Mouse (Mus musculus): ENCODE data around the gene Raf1. TPM values are rescaled to one million over a fixed set of nuclear protein-coding genes. Genes with fewer than 3 reads are reported as not detected.

The Raf1 gene
- polyA plus RNA-seq, 1 experiment from 2014 or later, result 67.4 TPM

- H3K4me2 ChIP-seq (ENCODE audit: low read length), result no peak overlapping the region
- H3K4me1 ChIP-seq (replicated peaks; ENCODE audit: insufficient read depth, low read length), result no peaks in the 10 kb centered on the region
- DNase-seq (ENCODE audit: low spot score) (no peak), ATAC-seq (replicated peaks; ENCODE audit: low FRiP score, low read depth) (no peak)
- no peaks in the 10 kb centered on the region for H3K36me3 ChIP-seq (ENCODE audit: insufficient read depth, low read length)
- no peak for TF ChIP-seq CTCF (IDR thresholded peaks at IDR 0.05; ENCODE audit: low read depth)
- 73% methylated on average over 11 of the region's 11 CpGs for WGBS
- H3K4me3 ChIP-seq (replicated peaks; ENCODE audit: low read depth, low read length), result no peak overlapping the region
- H3K27ac ChIP-seq, result no peak overlapping the region
- no peak overlapping the region for H3K9ac ChIP-seq (ENCODE audit: low read depth, low read length)
- H3K27me3 ChIP-seq (ENCODE audit: insufficient read depth, low read length), result no peaks in the 10 kb centered on the region
- 0 out of 2 replicates have a peak, but pooled peaks cover 4% of the 10 kb centered on the region for H3K9me3 ChIP-seq (replicated peaks; ENCODE audit: low read length)
These were observed 8.6 kb upstream of the Raf1 start for GRCm38 (mm10) chr6:115684851-115685646.

- no peaks in the 10 kb centered on the region for H3K36me3 ChIP-seq (ENCODE audit: insufficient read depth, low read length)
- WGBS, result 95% methylated on average over 2 of the region's 2 CpGs
- H3K4me3 ChIP-seq (replicated peaks; ENCODE audit: low read depth, low read length), result no peak overlapping the region
- no peak overlapping the region for H3K27ac ChIP-seq
- 0 out of 2 replicates have a peak, but pooled peaks cover 4% of the 10 kb centered on the region for H3K9me3 ChIP-seq (replicated peaks; ENCODE audit: low read length)
- no peaks in the 10 kb centered on the region for H3K4me1 ChIP-seq (replicated peaks; ENCODE audit: insufficient read depth, low read length)
- TF ChIP-seq CTCF (IDR thresholded peaks at IDR 0.05; ENCODE audit: low read depth), result no peak
- no peak overlapping the region for H3K9ac ChIP-seq (ENCODE audit: low read depth, low read length)
- DNase-seq (ENCODE audit: low spot score), result no peak
- no peak overlapping the region for H3K4me2 ChIP-seq (ENCODE audit: low read length)
- H3K27me3 ChIP-seq (ENCODE audit: insufficient read depth, low read length), result no peaks in the 10 kb centered on the region
- ATAC-seq (replicated peaks; ENCODE audit: low FRiP score, low read depth), result no peak
These were observed 7.8 kb upstream of the Raf1 start for GRCm38 (mm10) chr6:115684271-115684670.

- ATAC-seq (replicated peaks; ENCODE audit: low FRiP score, low read depth), result no peak
- DNase-seq (ENCODE audit: low spot score), result no peak
- no peak overlapping the region for H3K4me3 ChIP-seq (replicated peaks; ENCODE audit: low read depth, low read length)
- H3K27me3 ChIP-seq (ENCODE audit: insufficient read depth, low read length), result no peaks in the 10 kb centered on the region
- no peaks in the 10 kb centered on the region for H3K9me3 ChIP-seq (replicated peaks; ENCODE audit: low read length)
- WGBS, result 75% methylated on average over 4 of the region's 4 CpGs
- H3K36me3 ChIP-seq (ENCODE audit: insufficient read depth, low read length), result no peaks in the 10 kb centered on the region
- no peak overlapping the region for H3K9ac ChIP-seq (ENCODE audit: low read depth, low read length)
- no peak overlapping the region for H3K4me2 ChIP-seq (ENCODE audit: low read length)
- H3K27ac ChIP-seq, result no peak overlapping the region
- H3K4me1 ChIP-seq (replicated peaks; ENCODE audit: insufficient read depth, low read length), result no peaks in the 10 kb centered on the region
- no peak for TF ChIP-seq CTCF (IDR thresholded peaks at IDR 0.05; ENCODE audit: low read depth)
These were observed 4.6 kb upstream of the Raf1 start for GRCm38 (mm10) chr6:115681066-115681465.

DNA sequence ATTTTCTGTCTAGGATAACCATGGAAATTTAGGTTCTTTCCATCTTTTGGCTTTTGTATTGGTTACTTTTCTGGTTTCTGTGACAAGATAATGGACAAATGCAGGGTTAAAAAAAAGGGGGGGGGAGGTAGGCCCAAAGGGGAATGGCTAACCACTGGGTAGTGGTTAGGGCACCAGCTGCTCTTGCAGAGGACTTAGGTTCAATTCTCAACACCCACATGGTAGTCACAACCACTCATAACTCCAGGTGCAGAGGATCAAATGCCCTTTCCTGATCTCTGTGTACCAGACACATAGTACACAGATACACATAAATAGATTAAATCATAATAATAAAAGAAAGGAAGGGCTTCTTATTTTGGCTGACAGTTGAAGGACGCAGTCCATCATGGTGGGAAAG is 1.6 kb upstream of the Raf1 start:
- Histone ChIP-seq H3K36me3 (ENCODE audit: insufficient read depth, low read length) (no peaks in the 10 kb centered on the region), H3K9ac (ENCODE audit: low read depth, low read length) (no peak overlapping the region), H3K27me3 (ENCODE audit: insufficient read depth, low read length) (no peaks in the 10 kb centered on the region), H3K27ac (no peak overlapping the region), H3K4me2 (ENCODE audit: low read length) (no peak overlapping the region), H3K4me3 (replicated peaks; ENCODE audit: low read depth, low read length) (no peak overlapping the region), H3K9me3 (replicated peaks; ENCODE audit: low read length) (no peaks in the 10 kb centered on the region), H3K4me1 (replicated peaks; ENCODE audit: insufficient read depth, low read length) (peaks cover 9% of the 10 kb centered on the region)
- ATAC-seq (replicated peaks; ENCODE audit: low FRiP score, low read depth) (no peak), DNase-seq (ENCODE audit: low spot score) (no peak)
- TF ChIP-seq CTCF (IDR thresholded peaks at IDR 0.05; ENCODE audit: low read depth), result no peak
- WGBS, result 94% methylated on average over 1 of the region's 1 CpGs

- Histone ChIP-seq H3K9me3 (replicated peaks; ENCODE audit: low read length) (no peaks in the 10 kb centered on the region), H3K4me1 (replicated peaks; ENCODE audit: insufficient read depth, low read length) (peaks cover 9% of the 10 kb centered on the region), H3K27ac (peak overlapping the region; percentile 99; the same call in 1 of the 2 replicates), H3K9ac (ENCODE audit: low read depth, low read length) (no peak overlapping the region; the same call in 1 of the 2 replicates), H3K27me3 (ENCODE audit: insufficient read depth, low read length) (no peaks in the 10 kb centered on the region), H3K36me3 (ENCODE audit: insufficient read depth, low read length) (no peaks in the 10 kb centered on the region), H3K4me2 (ENCODE audit: low read length) (peak overlapping the region; percentile 90), H3K4me3 (replicated peaks; ENCODE audit: low read depth, low read length) (peak overlapping the region; percentile 99; the same call in 1 of the 2 replicates)
- 96% methylated on average over 7 of the region's 7 CpGs for WGBS
- TF ChIP-seq CTCF (IDR thresholded peaks at IDR 0.05; ENCODE audit: low read depth), result no peak
- DNase-seq (ENCODE audit: low spot score), result no peak
- ATAC-seq (replicated peaks; ENCODE audit: low FRiP score, low read depth), result no peak
These were observed 1.0 kb upstream of the Raf1 start for GRCm38 (mm10) chr6:115677441-115677840.

DNA sequence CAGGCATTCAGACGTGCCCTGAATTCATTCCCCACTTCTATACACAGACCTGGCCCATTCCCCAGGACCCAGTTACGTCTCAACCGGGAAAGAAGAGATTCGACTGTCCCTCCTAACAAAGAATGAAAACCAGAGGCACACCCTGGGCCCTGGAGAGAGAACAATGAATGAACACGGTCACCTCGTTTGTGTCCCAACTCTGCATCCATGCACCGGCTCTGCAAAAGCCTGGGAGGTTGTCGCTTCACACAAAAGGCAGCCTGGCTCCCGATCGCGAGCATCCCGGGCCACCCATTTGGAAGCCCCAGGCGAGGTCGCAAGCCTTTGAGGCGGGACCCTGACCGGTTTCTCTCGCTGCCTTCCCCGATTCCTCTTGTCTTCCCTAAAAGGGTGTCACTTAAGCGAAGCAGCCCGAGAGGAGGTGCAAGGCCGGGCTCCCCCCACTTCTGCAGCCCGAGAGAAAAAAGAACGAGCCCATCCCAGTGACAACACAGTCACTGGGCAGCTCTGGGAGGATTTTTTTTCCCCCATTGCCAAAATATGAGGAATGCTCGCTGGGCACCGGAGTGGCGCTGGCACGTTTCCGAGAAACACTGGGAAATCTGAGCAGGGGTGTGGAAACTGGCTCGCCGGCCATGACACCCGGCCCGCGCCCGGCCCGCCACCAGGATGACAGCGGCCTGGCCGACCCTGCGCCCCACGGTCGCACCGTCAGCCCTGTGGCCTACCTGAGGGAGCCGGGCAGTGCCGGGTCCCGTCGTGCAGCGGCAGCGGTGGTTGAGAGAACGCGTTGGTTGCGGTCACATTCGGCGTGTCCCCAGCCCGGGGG is 713 bp downstream of the Raf1 start:
- H3K4me2 ChIP-seq (ENCODE audit: low read length), result peak overlapping the region; percentile 90
- H3K36me3 ChIP-seq (ENCODE audit: insufficient read depth, low read length), result no peaks in the 10 kb centered on the region
- peak; percentile 47 for ATAC-seq (replicated peaks; ENCODE audit: low FRiP score, low read depth)
- DNase-seq (ENCODE audit: low spot score), result peak; percentile 75
- WGBS, result under 1% methylated on average over 53 of the region's 53 CpGs
- H3K4me3 ChIP-seq (replicated peaks; ENCODE audit: low read depth, low read length), result peak overlapping the region; percentile 99
- TF ChIP-seq CTCF (IDR thresholded peaks at IDR 0.05; ENCODE audit: low read depth), result no peak
- peak overlapping the region; percentile 100 for H3K9ac ChIP-seq (ENCODE audit: low read depth, low read length)
- H3K9me3 ChIP-seq (replicated peaks; ENCODE audit: low read length), result no peaks in the 10 kb centered on the region
- H3K27me3 ChIP-seq (ENCODE audit: insufficient read depth, low read length), result no peaks in the 10 kb centered on the region
- peaks cover 9% of the 10 kb centered on the region for H3K4me1 ChIP-seq (replicated peaks; ENCODE audit: insufficient read depth, low read length)
- H3K27ac ChIP-seq, result peak overlapping the region; percentile 99

Data from kidney, postnatal 0 days (tissue).